Mouse (Mus musculus): ENCODE results near the gene Gdpd5. TPM values are rescaled to one million over a fixed set of nuclear protein-coding genes. Genes with fewer than 3 reads are reported as not detected.
"Not testable (repeated sequence)": the region's sequence is repeated elsewhere in the genome, so short reads cannot be mapped to it uniquely, and the experiment has no call there.

Gdpd5 gene
- polyA plus RNA-seq, 1 experiment from 2014 or later: 46.4 TPM

DNA sequence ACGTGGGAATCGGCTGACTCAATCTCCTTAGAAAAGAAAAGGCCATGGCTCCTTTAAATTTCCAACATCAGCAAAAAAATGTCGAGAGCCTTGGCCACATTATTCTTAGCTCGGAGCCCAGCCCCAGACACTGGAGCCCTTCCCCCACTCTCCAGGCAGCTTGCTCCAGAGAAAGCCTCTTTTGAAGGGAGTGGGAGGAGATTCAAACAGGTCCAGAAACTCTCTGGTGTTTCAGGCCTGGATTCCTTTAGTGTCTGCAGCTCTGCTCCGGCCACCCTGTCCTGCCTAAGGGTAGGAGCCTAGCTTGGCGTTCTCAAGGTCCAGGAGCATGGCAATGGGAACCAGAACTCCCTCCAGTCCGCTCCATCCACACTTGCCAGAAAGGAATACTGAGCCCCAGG lies 25.5 kb upstream of the Gdpd5 start:
- H3K27me3 ChIP-seq: no peaks in the 10 kb centered on the region
- ATAC-seq: no peak
- peak overlapping the region; percentile 81 for H3K27ac ChIP-seq
- H3K9ac ChIP-seq (replicated peaks): peak overlapping the region; percentile 29; the same call in 1 of the 2 replicates
- H3K36me3 ChIP-seq: no peaks in the 10 kb centered on the region
- H3K9me3 ChIP-seq: no peaks in the 10 kb centered on the region
- H3K4me3 ChIP-seq (replicated peaks): no peak overlapping the region
- peaks cover 76% of the 10 kb centered on the region for H3K4me1 ChIP-seq (replicated peaks)
- 6% methylated on average over 7 of the region's 7 CpGs for WGBS
- peak overlapping the region; percentile 36 for H3K4me2 ChIP-seq (replicated peaks)

DNA sequence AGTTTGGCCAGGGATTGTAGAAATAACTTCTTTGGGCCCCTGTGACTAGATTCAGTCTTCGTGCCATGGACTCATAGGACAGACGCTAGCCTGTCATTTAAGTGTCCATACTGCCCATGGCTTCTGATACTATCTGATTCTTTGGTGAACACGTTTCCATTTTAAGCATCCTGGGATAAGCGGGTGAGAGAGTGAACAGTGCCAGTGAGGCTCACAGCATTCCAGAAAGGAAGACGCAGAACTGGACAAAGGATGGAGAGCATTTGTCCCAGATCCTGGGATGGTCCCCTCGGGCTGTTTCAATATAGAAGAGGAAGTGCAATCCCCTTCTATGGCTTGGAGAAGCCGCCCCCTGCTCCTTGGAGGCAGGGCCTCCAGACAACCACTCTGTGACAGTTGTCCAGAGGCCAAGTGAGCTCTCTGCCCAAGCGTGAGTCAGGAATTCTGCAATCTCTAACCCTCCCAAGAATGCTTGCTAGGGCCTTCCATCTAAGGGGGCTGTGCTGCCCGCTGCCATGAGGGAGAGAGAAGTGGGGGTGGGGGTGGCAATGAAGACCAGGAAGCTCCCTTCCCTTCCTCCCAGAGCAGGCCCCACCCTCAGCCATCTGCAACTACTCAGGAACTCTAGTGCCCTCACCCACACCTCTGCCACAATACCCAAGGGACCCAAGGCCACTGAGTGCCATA lies 24.8 kb upstream of the Gdpd5 start:
- peak overlapping the region; percentile 36 for H3K4me2 ChIP-seq (replicated peaks)
- peak overlapping the region; percentile 81 for H3K27ac ChIP-seq
- peaks cover 76% of the 10 kb centered on the region for H3K4me1 ChIP-seq (replicated peaks)
- no peaks in the 10 kb centered on the region for H3K9me3 ChIP-seq
- no peaks in the 10 kb centered on the region for H3K27me3 ChIP-seq
- 37% methylated on average over 9 of the region's 9 CpGs for WGBS
- no peak overlapping the region for H3K4me3 ChIP-seq (replicated peaks)
- peak overlapping the region; percentile 29; the same call in 1 of the 2 replicates for H3K9ac ChIP-seq (replicated peaks)
- ATAC-seq: no peak
- H3K36me3 ChIP-seq: no peaks in the 10 kb centered on the region

DNA sequence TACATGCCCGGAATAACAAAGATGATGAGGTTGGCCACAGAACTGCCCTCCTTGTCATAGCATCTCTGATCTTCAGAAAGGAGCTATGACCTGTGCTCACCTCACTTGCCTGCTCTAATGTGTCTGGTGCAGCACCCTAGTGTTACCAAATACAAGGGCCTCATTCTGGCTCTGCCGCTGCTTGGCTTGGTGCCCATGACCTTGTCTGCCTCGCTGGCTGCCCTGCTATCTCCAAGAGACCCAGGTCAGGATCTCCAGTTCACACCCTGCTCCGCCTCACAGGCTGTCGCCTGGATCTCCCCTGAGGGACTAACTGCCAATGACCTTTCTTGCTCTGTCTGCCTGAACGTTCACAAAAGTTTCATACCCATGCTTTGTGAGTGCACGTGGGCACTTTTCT lies 24.0 kb upstream of the Gdpd5 start:
- Histone ChIP-seq H3K9ac (replicated peaks) (0 out of 2 replicates have a peak overlapping the region, but pooled peaks have one; percentile 23), H3K4me3 (replicated peaks) (no peak overlapping the region), H3K9me3 (no peaks in the 10 kb centered on the region), H3K36me3 (no peaks in the 10 kb centered on the region), H3K27me3 (no peaks in the 10 kb centered on the region), H3K4me1 (replicated peaks) (peaks cover 70% of the 10 kb centered on the region), H3K4me2 (replicated peaks) (no peak overlapping the region), H3K27ac (peak overlapping the region; percentile 81; the same call in 1 of the 2 replicates)
- no peak for ATAC-seq
- 71% methylated on average over 7 of the region's 7 CpGs for WGBS

DNA sequence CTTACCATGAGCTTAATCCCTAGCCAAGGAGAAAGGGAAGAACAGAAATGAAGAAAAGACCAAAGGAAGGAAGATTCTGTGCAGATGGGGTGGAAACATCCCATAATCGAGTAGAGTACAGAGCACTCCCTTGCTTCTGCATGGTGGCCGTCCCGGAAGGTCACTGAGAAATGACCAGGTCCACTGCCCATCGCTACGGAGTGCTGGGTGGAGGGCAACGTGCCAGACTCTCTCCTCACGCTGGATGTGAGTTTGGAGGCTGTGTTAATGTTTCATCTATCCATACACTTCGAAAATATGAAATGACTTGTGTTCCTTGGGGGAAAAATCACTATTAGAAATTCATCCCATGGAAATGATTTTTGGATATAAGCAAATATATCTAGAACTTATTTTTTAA lies 22.8 kb upstream of the Gdpd5 start:
- ATAC-seq: no peak
- no peak overlapping the region for H3K4me2 ChIP-seq (replicated peaks)
- H3K9me3 ChIP-seq: no peaks in the 10 kb centered on the region
- no peak overlapping the region for H3K9ac ChIP-seq (replicated peaks)
- H3K36me3 ChIP-seq: no peaks in the 10 kb centered on the region
- H3K4me3 ChIP-seq (replicated peaks): no peak overlapping the region
- peaks cover 58% of the 10 kb centered on the region for H3K4me1 ChIP-seq (replicated peaks)
- H3K27ac ChIP-seq: no peak overlapping the region
- 90% methylated on average over 8 of the region's 8 CpGs for WGBS
- H3K27me3 ChIP-seq: no peaks in the 10 kb centered on the region

DNA sequence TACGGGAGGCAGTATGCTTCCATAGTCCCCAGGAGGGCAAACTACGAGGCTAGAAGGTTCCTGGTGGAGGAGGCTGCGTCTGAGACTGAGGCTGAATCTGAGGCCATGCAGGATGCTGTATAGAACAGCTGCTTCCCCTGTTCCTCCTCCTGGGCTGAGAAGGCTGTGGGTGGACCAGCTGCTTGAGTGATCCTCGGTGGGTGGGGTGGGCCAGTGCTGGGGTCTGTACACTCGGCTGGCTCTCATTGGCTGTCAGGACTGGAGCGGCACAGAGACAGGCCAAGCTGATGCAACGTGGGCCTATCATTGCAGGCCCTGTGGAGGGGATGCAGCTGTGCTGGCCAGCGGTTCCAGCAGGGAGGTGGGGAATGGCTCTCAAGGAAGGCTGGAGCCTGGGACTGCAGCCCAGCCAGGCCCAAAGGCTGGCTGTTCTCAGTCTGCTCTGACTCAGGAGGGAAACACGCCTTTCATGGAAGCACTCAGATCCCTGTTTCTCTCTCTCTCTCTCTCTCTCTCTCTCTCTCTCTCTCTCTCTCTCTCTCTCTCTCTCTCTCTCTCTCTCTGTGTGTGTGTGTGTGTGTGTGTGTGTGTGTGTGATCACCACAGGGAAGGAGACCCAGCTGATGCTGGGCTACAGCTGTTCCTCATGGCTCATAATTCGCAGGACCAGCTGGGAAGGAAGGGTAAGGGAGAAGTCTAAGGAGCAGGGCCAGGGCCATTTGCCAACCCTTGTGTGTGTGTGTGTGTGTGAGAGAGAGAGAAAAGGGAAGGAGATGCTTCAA lies 21.0 kb upstream of the Gdpd5 start:
- H3K4me2 ChIP-seq (replicated peaks): peak overlapping the region; percentile 23
- H3K9me3 ChIP-seq: no peaks in the 10 kb centered on the region

DNA sequence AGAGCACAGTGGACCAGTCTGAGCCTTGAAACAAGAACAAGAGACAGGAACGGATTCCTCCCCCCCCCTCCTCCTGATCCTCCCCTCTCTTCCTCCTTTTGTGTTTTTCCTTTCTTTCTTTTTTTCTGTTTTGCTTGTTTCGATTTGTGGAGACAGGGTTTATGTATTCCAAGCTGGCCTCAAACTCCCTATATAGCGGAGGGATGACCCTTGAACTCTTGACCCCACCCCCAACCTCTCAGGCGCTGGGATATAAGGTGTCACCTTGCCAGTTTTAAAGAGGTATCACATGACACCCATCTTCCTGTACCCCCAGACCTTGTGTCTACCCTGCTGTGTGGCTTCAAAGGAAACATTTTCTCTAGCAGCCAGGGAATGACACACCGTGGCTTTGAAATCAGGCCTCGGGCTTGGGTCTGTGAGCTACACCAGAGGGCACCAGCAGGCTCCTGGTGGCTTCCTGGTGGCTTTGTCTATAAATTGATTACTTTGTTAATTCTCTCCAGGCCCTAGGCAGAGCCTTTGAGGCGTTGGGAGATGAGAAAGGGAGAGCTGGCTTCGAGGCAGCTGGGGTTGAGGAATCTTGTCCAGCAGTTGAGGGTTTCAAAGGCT lies 20.3 kb upstream of the Gdpd5 start:
- 14% methylated on average over 8 of the region's 8 CpGs for WGBS
- Histone ChIP-seq H3K36me3 (no peaks in the 10 kb centered on the region), H3K4me3 (replicated peaks) (no peak overlapping the region), H3K9me3 (no peaks in the 10 kb centered on the region), H3K27ac (peak overlapping the region; percentile 97), H3K4me2 (replicated peaks) (peak overlapping the region; percentile 23), H3K4me1 (replicated peaks) (peaks cover 49% of the 10 kb centered on the region), H3K9ac (replicated peaks) (peak overlapping the region; percentile 44; the same call in 1 of the 2 replicates), H3K27me3 (no peaks in the 10 kb centered on the region)
- ATAC-seq: no peak

More for the DNA sequence above, 21.0 kb upstream of the Gdpd5 start:
- Histone ChIP-seq H3K27ac (peak overlapping the region; percentile 97), H3K4me3 (replicated peaks) (no peak overlapping the region), H3K27me3 (no peaks in the 10 kb centered on the region), H3K4me1 (replicated peaks) (peaks cover 56% of the 10 kb centered on the region), H3K9ac (replicated peaks) (peak overlapping the region; percentile 52), H3K36me3 (no peaks in the 10 kb centered on the region)
- ATAC-seq: peak; percentile 99
- 4% methylated on average over 10 of the region's 10 CpGs for WGBS

DNA sequence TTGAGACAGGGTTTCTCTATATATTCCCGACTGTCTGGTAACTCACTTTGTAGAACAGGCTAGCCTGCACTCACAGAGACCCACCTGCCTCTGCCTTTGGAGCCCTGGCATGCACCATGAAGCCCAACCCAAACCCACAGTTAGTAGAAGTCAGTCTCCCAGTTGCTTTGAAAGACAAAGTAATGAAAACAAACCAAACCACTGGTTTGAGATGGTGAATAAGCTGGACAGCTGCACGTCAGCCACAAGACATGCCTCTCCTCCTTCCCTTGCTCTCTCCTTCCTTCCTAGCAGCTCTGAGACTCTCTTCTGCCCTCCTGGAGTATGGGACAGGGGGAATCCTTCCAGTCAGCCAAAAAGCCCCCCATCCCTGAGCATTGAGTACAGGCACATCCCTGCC lies 19.1 kb upstream of the Gdpd5 start:
- whole genome bisulfite sequencing: 92% methylated on average over 2 of the region's 2 CpGs
- ATAC-seq: no peak

DNA sequence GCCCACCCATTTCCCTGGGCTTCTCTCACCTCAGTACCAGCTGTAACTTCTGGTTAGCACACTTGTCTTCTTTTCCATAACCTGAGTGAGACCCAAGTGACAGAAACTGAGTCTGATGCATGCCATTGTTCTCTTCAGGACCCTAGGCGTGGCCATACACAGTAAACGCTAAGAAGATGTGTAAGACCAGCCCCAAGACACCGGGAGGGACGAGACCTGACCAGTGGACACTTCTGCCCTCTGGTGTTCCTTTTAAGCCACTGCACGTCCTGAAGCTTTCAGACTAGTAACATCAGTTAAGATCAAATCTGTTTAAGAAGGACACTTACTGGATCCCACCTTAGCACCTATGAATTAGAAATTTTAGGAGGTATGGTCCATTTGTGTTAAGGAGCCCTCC lies 16.1 kb upstream of the Gdpd5 start:
- WGBS: 0% methylated on average over 5 of the region's 5 CpGs
- Histone ChIP-seq H3K36me3 (no peaks in the 10 kb centered on the region), H3K9me3 (no peaks in the 10 kb centered on the region), H3K27me3 (peaks cover 5% of the 10 kb centered on the region; the same call in 1 of the 2 replicates), H3K9ac (replicated peaks) (no peak overlapping the region; the same call in 1 of the 2 replicates), H3K4me2 (replicated peaks) (peak overlapping the region; percentile 25), H3K4me3 (replicated peaks) (no peak overlapping the region), H3K4me1 (replicated peaks) (peaks cover 24% of the 10 kb centered on the region), H3K27ac (0 out of 2 replicates have a peak overlapping the region, but pooled peaks have one; percentile 44)
- peak; percentile 49 for ATAC-seq

More for the DNA sequence above, 19.1 kb upstream of the Gdpd5 start:
- Histone ChIP-seq H3K4me2 (replicated peaks) (no peak overlapping the region), H3K4me1 (replicated peaks) (peaks cover 36% of the 10 kb centered on the region), H3K9me3 (no peaks in the 10 kb centered on the region), H3K27me3 (0 out of 2 replicates have a peak, but pooled peaks cover 3% of the 10 kb centered on the region), H3K4me3 (replicated peaks) (no peak overlapping the region), H3K27ac (no peak overlapping the region), H3K9ac (replicated peaks) (no peak overlapping the region), H3K36me3 (no peaks in the 10 kb centered on the region)

DNA sequence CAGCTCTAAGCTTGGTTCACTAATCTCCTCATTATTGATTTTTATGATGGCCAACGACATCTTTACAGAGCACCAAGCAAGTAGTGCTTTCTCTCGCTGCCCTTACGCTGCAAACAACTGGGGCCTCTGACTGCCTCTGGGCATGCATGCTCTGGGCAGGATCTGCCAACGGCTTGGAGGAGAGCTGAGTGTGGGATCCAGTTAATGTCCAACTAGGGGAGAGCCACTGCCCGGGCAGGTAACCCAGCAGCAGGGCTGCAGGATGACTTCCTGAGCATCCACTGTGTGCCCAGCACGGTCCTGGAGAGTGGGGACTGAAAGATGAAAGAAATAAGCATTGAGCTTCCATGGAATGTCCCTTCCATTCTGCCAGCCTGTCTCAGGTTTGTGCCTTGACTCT lies 14.5 kb upstream of the Gdpd5 start:
- ATAC-seq: no peak
- Histone ChIP-seq H3K4me2 (replicated peaks) (no peak overlapping the region), H3K27me3 (peaks cover 8% of the 10 kb centered on the region; the same call in 1 of the 2 replicates)

DNA sequence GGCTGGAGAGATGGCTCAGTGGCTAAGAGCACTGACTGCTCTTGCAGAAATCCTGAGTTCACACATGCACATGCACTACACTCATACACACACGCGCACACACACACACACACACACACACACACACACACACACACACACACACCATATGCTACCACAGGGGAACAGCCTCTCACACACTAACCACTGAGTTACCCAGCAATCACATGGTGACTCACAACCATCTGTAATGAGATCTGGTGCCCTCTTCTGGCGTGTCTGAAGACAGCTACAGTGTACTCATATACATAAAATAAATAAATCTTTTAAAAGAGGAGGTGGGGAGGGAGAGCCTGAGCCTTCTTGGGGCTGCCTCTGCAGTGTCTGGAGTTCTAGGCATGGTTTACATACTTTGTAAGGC lies 6.9 kb upstream of the Gdpd5 start:
- not testable (repeated sequence) for H3K4me1 ChIP-seq (replicated peaks); H3K9ac ChIP-seq (replicated peaks); H3K4me2 ChIP-seq (replicated peaks); H3K4me3 ChIP-seq (replicated peaks); H3K9me3 ChIP-seq; H3K36me3 ChIP-seq; H3K27me3 ChIP-seq; H3K27ac ChIP-seq; ATAC-seq
- WGBS: 68% methylated on average over 3 of the region's 3 CpGs

More for the DNA sequence above, 14.5 kb upstream of the Gdpd5 start:
- Histone ChIP-seq H3K4me3 (replicated peaks) (no peak overlapping the region), H3K4me1 (replicated peaks) (peaks cover 10% of the 10 kb centered on the region), H3K36me3 (no peaks in the 10 kb centered on the region), H3K27ac (no peak overlapping the region), H3K9ac (replicated peaks) (no peak overlapping the region), H3K9me3 (no peaks in the 10 kb centered on the region)
- 73% methylated on average over 6 of the region's 6 CpGs for WGBS

DNA sequence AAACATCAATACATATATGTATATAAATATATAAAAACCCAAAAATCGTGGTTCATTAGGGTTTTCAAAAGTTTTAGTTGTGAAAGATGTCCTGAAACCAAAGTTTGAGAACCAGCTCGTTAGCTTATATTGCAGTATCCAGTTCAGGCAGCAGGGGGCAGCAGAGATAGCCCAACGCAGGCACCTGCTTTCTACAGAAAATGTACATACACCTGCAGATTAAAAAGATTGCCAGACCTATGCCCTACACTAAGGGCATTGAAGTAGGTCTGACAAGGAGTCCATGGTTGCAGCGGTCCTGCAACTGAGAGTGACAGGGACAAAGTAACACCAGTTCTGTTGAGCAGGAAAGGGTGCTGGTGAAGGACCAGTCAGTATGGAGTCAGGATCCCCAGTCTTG lies 5.8 kb upstream of the Gdpd5 start:
- Histone ChIP-seq H3K4me2 (replicated peaks) (no peak overlapping the region), H3K9me3 (no peaks in the 10 kb centered on the region), H3K9ac (replicated peaks) (no peak overlapping the region), H3K27me3 (0 out of 2 replicates have a peak, but pooled peaks cover 4% of the 10 kb centered on the region), H3K36me3 (no peaks in the 10 kb centered on the region), H3K4me1 (replicated peaks) (peaks cover 9% of the 10 kb centered on the region), H3K4me3 (replicated peaks) (no peak overlapping the region), H3K27ac (no peak overlapping the region)
- WGBS: 9% methylated on average over 4 of the region's 4 CpGs
- no peak for ATAC-seq

DNA sequence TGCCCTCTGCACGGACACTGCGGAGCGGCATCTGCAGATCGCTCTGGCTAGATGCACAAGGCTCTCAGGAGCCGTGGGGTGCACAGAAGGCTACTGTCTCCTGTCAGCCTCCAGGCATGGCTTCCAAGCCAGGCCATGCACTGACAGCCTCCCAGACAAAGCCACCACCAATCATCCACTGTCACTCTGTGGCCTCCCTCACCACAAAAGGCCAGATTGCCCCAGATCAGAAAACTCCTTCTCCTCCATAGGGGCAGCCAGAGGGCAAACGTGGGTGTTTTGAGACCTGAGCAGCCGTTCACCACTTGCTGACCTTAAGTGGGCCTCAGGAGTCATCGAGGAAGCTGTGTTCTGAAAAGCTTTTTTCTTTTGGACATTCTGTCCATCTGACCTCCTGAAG lies 2.3 kb upstream of the Gdpd5 start:
- WGBS: 78% methylated on average over 8 of the region's 8 CpGs
- Histone ChIP-seq H3K4me2 (replicated peaks) (no peak overlapping the region), H3K36me3 (no peaks in the 10 kb centered on the region), H3K4me1 (replicated peaks) (peaks cover 30% of the 10 kb centered on the region), H3K4me3 (replicated peaks) (no peak overlapping the region), H3K9ac (replicated peaks) (no peak overlapping the region), H3K9me3 (no peaks in the 10 kb centered on the region), H3K27me3 (no peaks in the 10 kb centered on the region), H3K27ac (no peak overlapping the region)
- no peak for ATAC-seq

Measured in midbrain, embryonic 13.5 days (tissue).